ENCODE assay signal across 8 mouse cellular contexts in genomic region chr9:21031251-21031895, GRCm38 (mm10). TPM values are rescaled to one million over a fixed set of nuclear protein-coding genes. Genes with fewer than 3 reads are reported as not detected.
DNase-seq lines count a peak whose midpoint lies in the region; ATAC-seq and TF ChIP-seq lines count a peak whose summit lies in the region.

No protein-coding gene starts in this region.

- no peak overlapping the region for H3K27ac ChIP-seq in forebrain, embryonic 16.5 days (ENCODE audit: low read length)
- peak overlapping the region; percentile 58 for H3K27ac ChIP-seq in lung, embryonic 15.5 days

- intact Hi-C loops in heart, postnatal 36 days (cut with DNase I) = loop anchor here (2.0 to 5.0 kb wide), 2 partner anchors 61 to 105 kb away; partner anchors contain the start of genes Gm38431 and Raver1

- H3K36me3 ChIP-seq in G1E (replicated peaks) = peaks cover 30% of the 10 kb centered on the region
- no peaks in the 10 kb centered on the region for H3K36me3 ChIP-seq in forebrain, embryonic 16.5 days (ENCODE audit: control insufficient read depth, insufficient read depth)
- no peaks in the 10 kb centered on the region for H3K36me3 ChIP-seq in lung, embryonic 15.5 days

- H3K4me3 ChIP-seq in G1E (ENCODE audit: low read depth, low read length) = peak overlapping the region; percentile 77
- H3K4me3 ChIP-seq in forebrain, embryonic 16.5 days (replicated peaks; ENCODE audit: low read length) = peak overlapping the region; percentile 61
- peak overlapping the region; percentile 50 for H3K4me3 ChIP-seq in lung, embryonic 15.5 days

- WGBS in forebrain, embryonic 16.5 days = under 1% methylated on average over 36 of the region's 36 CpGs
- under 1% methylated on average over 36 of the region's 36 CpGs for WGBS in lung, embryonic 15.5 days

- H3K27me3 ChIP-seq in G1E (ENCODE audit: insufficient read depth, low read length) = peaks cover 5% of the 10 kb centered on the region; the same call in 1 of the 2 replicates
- peaks cover 69% of the 10 kb centered on the region for H3K27me3 ChIP-seq in forebrain, embryonic 16.5 days (replicated peaks; ENCODE audit: control insufficient read depth, insufficient read depth, low read length)
- H3K27me3 ChIP-seq in lung, embryonic 15.5 days = peaks cover 47% of the 10 kb centered on the region

- peak overlapping the region; percentile 64 for H3K9ac ChIP-seq in forebrain, embryonic 16.5 days (replicated peaks; ENCODE audit: low read depth, low read length)
- H3K9ac ChIP-seq in lung, embryonic 15.5 days = peak overlapping the region; percentile 19; the same call in 1 of the 2 replicates

- 0 out of 2 replicates have a peak, but pooled peaks have one; percentile 1 for ATAC-seq in G1E (ENCODE audit: extremely low read depth, insufficient number of reproducible peaks, low FRiP score, poor library complexity, severe bottlenecking)
- ATAC-seq in forebrain, embryonic 16.5 days = peak; percentile 75
- peak; percentile 29; the same call in 1 of the 2 replicates for ATAC-seq in lung, embryonic 15.5 days (ENCODE audit: borderline replicate concordance, extremely low read depth, low FRiP score, low TSS enrichment)

- no peak for TF ChIP-seq CTCF in G1E (IDR thresholded peaks at IDR 0.05; ENCODE audit: low read depth, low read length)

- H3K4me1 ChIP-seq in G1E (ENCODE audit: insufficient read depth, low read depth, low read length) = peaks cover 75% of the 10 kb centered on the region
- H3K4me1 ChIP-seq in forebrain, embryonic 16.5 days (replicated peaks; ENCODE audit: control insufficient read depth, insufficient read depth, low read length) = peaks cover 42% of the 10 kb centered on the region
- H3K4me1 ChIP-seq in lung, embryonic 15.5 days = peaks cover 78% of the 10 kb centered on the region

- peak overlapping the region; percentile 99 for H3K4me2 ChIP-seq in forebrain, embryonic 16.5 days (ENCODE audit: low read length)
- peak overlapping the region; percentile 97 for H3K4me2 ChIP-seq in lung, embryonic 15.5 days

- no peaks in the 10 kb centered on the region for H3K9me3 ChIP-seq in G1E (replicated peaks)
- no peaks in the 10 kb centered on the region for H3K9me3 ChIP-seq in forebrain, embryonic 16.5 days (ENCODE audit: control insufficient read depth, low read length)
- H3K9me3 ChIP-seq in lung, embryonic 15.5 days = no peaks in the 10 kb centered on the region

- no peak for DNase-seq in G1E (ENCODE audit: low spot score)
- peak; percentile 93 for DNase-seq in brain, adult 2 months (ENCODE audit: low read depth, low spot score)
- DNase-seq in heart, postnatal 36 days = peak; percentile 59 to 71
- peak; percentile 87 for DNase-seq in layer of hippocampus, adult 9-11 months
- peak; percentile 72 for DNase-seq in retina, postnatal 1 day
- DNase-seq in thymus, postnatal 4 days = peak; percentile 73

RNA-seq across cellular contexts. Expression of gene Icam5, which starts 0.5 kb away (rescaled TPM):
- not detected in 2 replicates for total RNA-seq in G1E (2014; fragmentation: Nextera tagmentation)
- total RNA-seq in G1E (2017) = 0.33 and 0.99 TPM in 2 replicates
- polyA plus RNA-seq in G1E (2012) = 0.30 and 0.38 TPM in 2 replicates
- 2.3 and 2.4 TPM in 2 replicates for polyA plus RNA-seq in forebrain, embryonic 16.5 days (2015; fragmentation: Nextera tagmentation; extraction: Ambion mirVana)
- not detected for total RNA-seq in heart, postnatal 36 days (2021)
- 0.17 and 0.23 TPM in 2 replicates for polyA plus RNA-seq in lung, embryonic 15.5 days (2015; fragmentation: Nextera tagmentation; extraction: Ambion mirVana)

RNA-seq across cellular contexts. Expression of gene Icam4, which starts 2.2 kb away (rescaled TPM):
- 2.1 and 4.8 TPM in 2 replicates for total RNA-seq in G1E (2014; fragmentation: Nextera tagmentation)
- 8.2 and 10.6 TPM in 2 replicates for total RNA-seq in G1E (2017)
- 8.3 and 11.2 TPM in 2 replicates for polyA plus RNA-seq in G1E (2012)
- polyA plus RNA-seq in forebrain, embryonic 16.5 days (2015; fragmentation: Nextera tagmentation; extraction: Ambion mirVana) = not detected in 2 replicates
- total RNA-seq in heart, postnatal 36 days (2021) = 1 to 10 TPM in 1 of 2 experiments, under 1 TPM in 1; 0.65 to 1.1 TPM
- 2.4 and 2.9 TPM in 2 replicates for polyA plus RNA-seq in lung, embryonic 15.5 days (2015; fragmentation: Nextera tagmentation; extraction: Ambion mirVana)

RNA-seq across cellular contexts. Expression of gene Icam1, which starts 15.6 kb away (rescaled TPM):
- 9.6 and 9.9 TPM in 2 replicates for total RNA-seq in G1E (2014; fragmentation: Nextera tagmentation)
- 15.7 and 17.1 TPM in 2 replicates for total RNA-seq in G1E (2017)
- polyA plus RNA-seq in G1E (2012) = 5.0 and 5.8 TPM in 2 replicates
- polyA plus RNA-seq in forebrain, embryonic 16.5 days (2015; fragmentation: Nextera tagmentation; extraction: Ambion mirVana) = 3.3 and 4.5 TPM in 2 replicates
- total RNA-seq in heart, postnatal 36 days (2021) = 1 to 10 TPM; 8.5 to 9.9 TPM
- polyA plus RNA-seq in lung, embryonic 15.5 days (2015; fragmentation: Nextera tagmentation; extraction: Ambion mirVana) = 55.1 and 57.5 TPM in 2 replicates

RNA-seq across cellular contexts. Expression of gene Mrpl4, which starts 28.8 kb away (rescaled TPM):
- total RNA-seq in G1E (2014; fragmentation: Nextera tagmentation) (38.4 and 39.6 TPM in 2 replicates), G1E (2017) (39.1 and 51.5 TPM in 2 replicates)
- polyA plus RNA-seq in G1E (2012) = 92.6 and 129 TPM in 2 replicates
- polyA plus RNA-seq in forebrain, embryonic 16.5 days (2015; fragmentation: Nextera tagmentation; extraction: Ambion mirVana) = 109 and 113 TPM in 2 replicates
- total RNA-seq in heart, postnatal 36 days (2021) = 100 to 1,000 TPM; 139 to 148 TPM
- 157 and 160 TPM in 2 replicates for polyA plus RNA-seq in lung, embryonic 15.5 days (2015; fragmentation: Nextera tagmentation; extraction: Ambion mirVana)

RNA-seq across cellular contexts. Expression of gene Zglp1, which starts 35.5 kb away (rescaled TPM):
- total RNA-seq in G1E (2014; fragmentation: Nextera tagmentation) (not detected in 2 replicates), G1E (2017) (not detected in 2 replicates)
- polyA plus RNA-seq in G1E (2012) = 4.0 and 4.5 TPM in 2 replicates
- 0.25 and 1.7 TPM in 2 replicates for polyA plus RNA-seq in forebrain, embryonic 16.5 days (2015; fragmentation: Nextera tagmentation; extraction: Ambion mirVana)
- total RNA-seq in heart, postnatal 36 days (2021) = not detected
- 0.76 and 2.1 TPM in 2 replicates for polyA plus RNA-seq in lung, embryonic 15.5 days (2015; fragmentation: Nextera tagmentation; extraction: Ambion mirVana)

Comparison
In these comparisons a context has a peak if more than half of its experiments do, and no peak if none do; other contexts are left out.
1. ATAC-seq: peak in every context shown above with its lines; median percentile 75 in forebrain, embryonic 16.5 days; 29 in lung, embryonic 15.5 days; 1 in G1E.